Mouse (Mus musculus) monocyte, adult 5-6 weeks (primary cell): Measurements from ENCODE around the gene Cpsf3. TPM values are rescaled to one million over a fixed set of nuclear protein-coding genes. Genes with fewer than 3 reads are reported as not detected.

Experiments
- ATAC-seq: fragments of 153-309, 156-312 bp; replicated peaks from 2 replicates; pipeline ENCODE4 v1.8.0; 2017; ENCODE audit warnings: mild to moderate bottlenecking; ENCODE audit not compliant: low TSS enrichment, insufficient number of reproducible peaks, severe bottlenecking, poor library complexity, low FRiP score
- total RNA-seq: library from RNA; stranded (forward); fragments of 200-1000, 200-491, 200-594 nt; gene quantifications from 3 replicates; pipeline ENCODE4 v1.2.3, GENCODE M21; 2017

Gene Cpsf3
- total RNA-seq = 90.5 to 117 TPM (median 105 TPM) in 3 replicates

DNA sequence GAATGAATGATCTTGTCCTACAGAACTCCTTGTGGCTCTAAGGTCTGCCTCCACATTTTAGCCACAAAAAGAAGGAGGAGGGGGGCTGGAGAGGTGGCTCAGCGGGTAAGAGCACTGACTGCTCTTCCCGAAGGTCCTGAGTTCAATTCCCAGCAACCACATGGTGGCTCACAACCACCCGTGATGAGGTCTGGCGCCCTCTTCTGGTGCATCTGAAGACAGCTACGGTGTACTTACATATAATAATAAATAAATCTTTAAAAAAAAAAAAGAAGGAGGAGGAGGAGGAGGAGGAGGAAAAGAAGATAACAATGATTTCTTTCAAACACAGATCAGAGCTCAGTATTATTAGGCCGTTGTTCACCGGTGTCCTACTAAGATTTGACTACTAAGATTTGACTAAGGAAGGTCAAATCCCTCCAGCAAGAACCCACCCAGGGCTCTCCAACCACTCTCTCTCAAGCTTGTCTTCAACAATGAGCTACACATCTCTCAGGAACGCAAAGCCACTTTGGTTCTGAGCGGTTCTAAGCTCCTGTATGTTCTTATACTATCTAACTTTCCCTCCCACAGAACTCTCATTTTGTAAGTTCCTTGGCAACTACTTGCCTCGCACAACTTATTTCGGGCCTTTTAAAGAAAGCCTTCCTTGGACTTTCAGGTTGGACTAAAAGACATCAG, at the start of gene Cpsf3:
Gene Cpsf3, plus strand, starts transcription at position 631 of the 681 bp plus-strand sequence.
- no peak for ATAC-seq

DNA sequence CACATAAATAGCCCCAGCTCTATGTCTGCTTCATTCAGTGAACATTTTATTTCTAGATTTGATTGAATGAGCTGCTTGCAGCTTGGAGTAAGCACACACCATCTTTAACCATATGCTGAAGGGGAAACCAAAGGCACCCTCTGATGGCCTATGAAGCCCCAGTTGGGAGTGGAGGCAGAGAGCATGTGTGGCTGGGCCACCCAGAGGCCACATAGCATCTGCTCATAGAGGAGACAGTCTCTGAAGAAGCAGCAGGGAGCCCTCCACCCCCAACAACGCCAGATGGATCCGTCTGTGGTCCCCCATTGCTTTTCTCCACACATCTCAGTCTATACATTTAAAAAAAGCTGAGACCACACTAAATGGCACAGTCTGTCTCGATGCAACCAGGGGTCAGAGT, 43.2 kb upstream of the Cpsf3 start:
- no peak for ATAC-seq

GRCm38 (mm10) chr12:21244375-21244960, 40.7 kb upstream of the Cpsf3 start:
- ATAC-seq = no peak

GRCm38 (mm10) chr12:21247711-21248392, 37.3 kb upstream of the Cpsf3 start:
- ATAC-seq = no peak

GRCm38 (mm10) chr12:21260494-21261256, 24.5 kb upstream of the Cpsf3 start:
- ATAC-seq = no peak

DNA sequence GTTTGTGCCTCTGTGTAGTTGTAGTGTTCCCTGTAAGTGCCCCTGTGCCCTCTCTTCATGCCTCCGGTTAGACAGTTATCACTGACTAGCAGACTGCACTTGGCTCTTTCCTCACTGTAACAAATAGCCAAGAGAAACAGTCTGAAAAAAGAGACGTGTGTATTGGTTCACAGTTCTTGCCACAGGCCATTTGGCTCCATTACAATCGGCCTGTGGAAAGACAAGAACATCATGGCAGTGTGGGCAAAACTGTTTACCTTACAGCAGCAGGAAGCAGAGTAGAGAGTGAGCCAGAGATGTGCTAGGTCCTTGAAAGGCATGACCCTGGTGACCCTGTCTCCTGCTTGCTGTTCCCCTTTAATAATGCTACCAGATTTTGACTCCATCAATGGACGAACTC, 23.7 kb upstream of the Cpsf3 start:
- ATAC-seq = no peak

DNA sequence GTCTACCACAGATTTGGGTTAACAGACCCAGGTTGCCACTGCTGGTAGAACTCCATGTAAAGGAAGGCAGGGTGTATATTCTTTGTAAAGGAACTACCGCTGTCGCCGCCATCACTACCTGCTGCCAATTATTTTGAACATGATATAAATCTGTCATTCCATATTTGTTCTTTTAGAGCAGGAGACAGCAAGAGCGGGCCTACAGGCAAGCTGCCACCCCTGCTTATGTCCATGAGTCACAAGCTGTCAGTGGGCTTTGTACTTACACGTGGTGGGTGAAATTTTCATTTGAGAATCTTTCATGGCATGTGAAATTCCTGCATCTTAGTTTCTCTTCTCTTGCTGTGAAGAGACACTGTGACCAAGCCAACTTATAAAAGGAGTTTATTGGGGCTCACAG, 21.9 kb upstream of the Cpsf3 start:
- no peak for ATAC-seq

DNA sequence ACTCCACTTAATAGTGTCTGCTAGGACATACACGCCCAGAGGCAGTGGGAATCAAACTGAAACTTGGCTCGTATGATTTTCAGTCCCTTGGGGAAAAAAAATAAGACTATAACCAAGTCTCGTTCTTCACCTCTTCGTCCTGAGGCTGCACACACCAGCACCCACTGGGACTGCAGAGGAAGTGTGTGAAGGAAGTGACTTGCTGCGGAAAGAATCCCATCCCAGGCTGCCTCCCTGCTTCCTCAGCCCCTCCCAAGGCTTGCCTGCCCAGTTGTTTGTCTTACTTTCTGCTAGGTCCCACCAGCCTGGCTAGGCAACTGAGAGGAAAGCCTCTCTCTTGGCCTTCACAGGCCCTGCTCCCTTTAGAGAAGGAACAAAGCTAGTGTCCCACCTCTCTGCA, 20.9 kb upstream of the Cpsf3 start:
- ATAC-seq = no peak

- ATAC-seq = no peak
These were observed 20.2 kb upstream of the Cpsf3 start for GRCm38 (mm10) chr12:21264970-21265369.

DNA sequence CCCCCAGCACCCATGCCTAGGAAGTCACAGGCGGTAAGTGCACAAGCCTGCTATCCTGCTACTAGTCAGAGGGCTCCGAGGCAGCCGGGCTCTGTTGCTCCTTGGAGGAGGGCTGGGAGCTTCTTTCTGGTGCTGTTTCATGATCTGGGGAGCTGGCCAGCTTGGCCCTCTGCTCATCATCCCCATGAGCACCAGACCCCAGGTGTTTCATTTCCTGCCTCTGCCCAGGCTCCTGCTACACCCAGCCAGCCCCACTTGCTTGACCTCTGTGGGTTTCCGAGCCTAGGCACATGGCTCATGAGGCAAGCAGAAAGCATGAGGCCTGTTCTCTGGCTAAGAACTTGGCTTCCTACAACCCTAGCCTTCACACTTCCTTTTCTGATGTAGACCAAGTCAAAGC, 19.7 kb upstream of the Cpsf3 start:
- no peak for ATAC-seq

DNA sequence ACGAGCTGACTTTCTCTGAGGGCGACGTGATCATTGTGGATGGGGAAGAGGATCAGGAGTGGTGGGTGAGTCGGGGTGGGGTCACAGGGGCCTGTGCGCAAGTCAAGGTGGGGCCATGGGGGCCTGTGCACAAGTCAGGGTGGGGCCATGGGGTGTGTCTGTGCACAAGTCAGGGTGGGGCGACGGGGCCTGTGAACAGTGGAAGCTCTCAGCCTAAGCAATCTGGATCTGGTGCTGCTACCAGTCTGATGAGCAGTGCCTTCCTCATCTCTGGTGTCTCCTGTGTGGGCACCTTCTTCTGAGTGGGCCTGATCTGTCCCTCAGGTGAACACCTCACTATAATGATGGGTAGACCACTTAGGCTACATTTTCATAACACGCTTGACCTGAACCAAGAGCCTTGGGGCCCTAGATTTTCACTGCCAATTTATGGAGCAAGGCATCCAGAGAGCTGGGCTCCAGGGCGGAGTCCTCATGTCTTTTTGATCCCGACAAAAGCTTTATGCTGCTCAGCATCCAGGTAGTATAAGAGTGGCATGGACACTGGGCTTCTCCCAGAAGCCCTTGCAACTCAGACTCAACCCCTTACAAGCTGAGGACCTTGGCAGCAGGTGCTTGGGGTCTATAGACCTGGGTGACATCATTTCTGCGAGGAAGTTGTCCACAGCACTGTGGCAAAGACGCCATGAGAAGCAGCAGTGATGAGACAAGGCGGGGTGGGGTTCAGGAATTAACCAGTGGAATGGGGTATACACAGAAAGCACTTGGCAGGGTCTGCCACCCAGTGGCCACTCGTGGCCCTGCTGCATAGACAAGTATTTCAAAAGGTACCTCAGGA, 19.0 kb upstream of the Cpsf3 start:
- ATAC-seq = 0 out of 2 replicates have a peak, but pooled peaks have one; percentile 20

DNA sequence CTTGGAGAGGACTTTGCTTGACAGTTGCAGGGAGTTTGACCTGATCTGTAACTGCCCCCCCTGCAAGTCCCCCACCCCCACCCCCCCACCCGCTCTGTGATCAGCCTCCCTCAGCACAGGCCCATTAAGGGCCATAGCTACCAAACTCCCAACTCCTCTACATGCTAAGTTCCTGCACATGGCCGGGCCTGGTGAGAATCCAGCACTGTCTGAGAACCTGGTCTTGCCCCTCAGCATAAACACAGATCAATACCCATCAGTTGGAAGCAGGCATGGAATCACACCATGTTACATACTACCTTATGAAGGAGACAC, 18.4 kb upstream of the Cpsf3 start:
- no peak for ATAC-seq

DNA sequence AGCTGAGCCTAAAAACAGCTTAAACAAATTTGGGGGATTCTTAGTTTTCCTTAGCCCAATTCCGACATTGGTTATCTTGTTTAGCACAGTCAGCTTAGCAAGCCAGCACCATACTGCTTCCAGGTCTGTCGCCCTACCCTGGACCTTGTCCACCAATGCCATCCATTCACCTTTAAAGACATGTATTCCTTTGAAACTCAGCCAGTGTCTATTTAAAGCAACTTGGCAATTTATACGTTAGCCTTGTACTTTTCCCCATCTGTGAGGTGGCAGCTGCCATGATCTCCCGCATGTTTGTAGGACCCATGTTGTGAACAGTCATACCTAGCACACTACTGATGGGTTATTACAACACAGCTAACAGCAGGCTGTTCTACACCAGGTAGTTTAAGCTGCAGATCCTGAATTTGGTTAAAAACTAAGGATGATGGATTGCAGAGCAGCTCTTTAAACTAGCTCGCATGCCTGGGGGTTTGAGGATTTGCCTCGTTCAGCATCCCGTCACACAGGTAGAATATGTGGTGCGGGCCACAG, 17.0 kb upstream of the Cpsf3 start:
- no peak for ATAC-seq

DNA sequence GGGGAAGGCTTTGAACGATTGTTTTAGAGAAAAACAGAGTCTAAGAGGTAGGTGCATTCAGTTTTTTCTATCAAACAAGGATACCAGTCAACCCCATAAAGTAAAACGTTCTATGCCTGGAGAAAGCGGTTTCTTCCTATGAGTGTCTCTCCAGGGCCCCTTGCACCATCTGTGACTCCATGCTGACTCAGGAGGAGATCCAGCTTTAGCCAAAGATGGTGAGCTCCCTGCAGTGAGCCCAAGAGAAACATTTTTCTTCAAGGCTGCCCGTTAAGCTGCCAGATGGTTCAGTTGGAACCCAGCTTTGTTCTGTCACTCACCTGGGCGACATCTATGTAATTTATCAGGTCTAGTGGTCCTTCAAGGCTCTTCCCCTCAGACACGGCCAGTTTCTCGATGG, 10.7 kb upstream of the Cpsf3 start:
- ATAC-seq = no peak

- ATAC-seq = no peak
These were observed 7.8 kb upstream of the Cpsf3 start for GRCm38 (mm10) chr12:21277352-21277864.

- peak; percentile 18; the same call in 1 of the 2 replicates for ATAC-seq
These were observed 484 bp downstream of the Cpsf3 start for GRCm38 (mm10) chr12:21285508-21286242.

DNA sequence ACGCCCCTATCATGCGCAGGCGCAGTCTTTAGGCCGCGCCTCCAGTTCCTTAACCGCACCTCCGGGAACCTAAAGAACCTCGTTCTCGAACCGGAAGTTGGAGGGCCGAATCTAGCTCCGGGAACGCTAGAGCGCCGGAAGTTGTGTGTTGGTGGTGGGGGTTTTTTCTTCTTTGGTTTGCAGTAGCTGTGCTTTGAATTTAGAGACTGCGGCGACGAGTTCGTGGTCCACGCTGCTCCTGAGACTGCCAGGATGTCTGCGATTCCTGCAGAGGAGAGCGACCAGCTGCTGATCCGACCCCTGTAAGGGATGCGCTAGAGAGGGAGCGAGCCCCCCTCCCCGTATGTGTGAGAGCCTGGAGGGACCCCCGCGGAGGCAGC, 1.0 kb downstream of the Cpsf3 start, which contains the start of gene Itgb1bp1:
Gene Itgb1bp1, minus strand, starts transcription at position 42 of the 380 bp plus-strand sequence.
- ATAC-seq = peak; percentile 91
